ENCODE assay signal across 26 mouse cellular contexts in the genomic region with DNA sequence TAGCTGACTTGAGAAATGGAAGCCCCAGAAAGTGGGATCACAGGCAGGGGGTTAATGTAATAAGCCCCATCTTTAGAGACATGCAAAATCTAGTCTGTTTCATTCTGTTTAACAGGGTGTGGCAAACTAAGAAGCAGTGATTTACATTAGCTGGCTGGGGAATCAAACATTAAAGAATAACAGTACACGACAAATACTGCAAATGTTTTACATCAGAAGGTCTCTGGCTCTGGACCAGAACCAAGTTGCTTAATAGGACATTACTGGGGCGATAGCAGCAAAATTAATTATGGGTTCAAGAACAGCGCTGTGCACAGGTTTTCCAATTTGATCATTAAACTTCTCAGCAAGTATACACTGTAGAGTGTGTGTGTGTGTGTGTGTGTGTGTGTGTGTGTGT.
"Had no signal": no experiment of that assay in that cellular context is flagged by ENCODE, and none has a peak within 500 bp of the region (broad histone marks: within the 10 kb centered on the region; RNA-seq: fewer than 3 reads in every experiment).

No protein-coding gene starts in this region.

- H3K4me3 ChIP-seq: gastrocnemius, adult 2 months; heart, embryonic 10.5 days; heart, embryonic 12.5 days; hindbrain, embryonic 10.5 days; hindbrain, embryonic 12.5 days; intestine, embryonic 15.5 days; kidney, embryonic 15.5 days; layer of hippocampus, adult 2 months; left cerebral cortex, adult 2 months; limb, embryonic 10.5 days; limb, embryonic 12.5 days had no signal

- ATAC-seq: hindbrain, embryonic 16.5 days; inflammation-experienced regulatory T-cells, adult 6 months; intestine, embryonic 15.5 days; intestine, postnatal 0 days had no signal

- H3K36me3 ChIP-seq: heart, embryonic 10.5 days; heart, embryonic 12.5 days; hindbrain, embryonic 10.5 days; hindbrain, embryonic 12.5 days; intestine, embryonic 15.5 days; kidney, embryonic 15.5 days; limb, embryonic 10.5 days; limb, embryonic 12.5 days had no signal

- H3K4me1 ChIP-seq: heart, embryonic 10.5 days; hindbrain, embryonic 10.5 days; hindbrain, embryonic 12.5 days; intestine, embryonic 15.5 days; kidney, embryonic 15.5 days had no signal

- H3K9ac ChIP-seq: heart, embryonic 12.5 days; hindbrain, embryonic 12.5 days; hindbrain, embryonic 14.5 days; intestine, embryonic 15.5 days; kidney, embryonic 15.5 days; limb, embryonic 12.5 days had no signal

- H3K27me3 ChIP-seq: hindbrain, embryonic 12.5 days; intestine, embryonic 15.5 days; kidney, embryonic 15.5 days; limb, embryonic 12.5 days had no signal

- DNase-seq: gastrocnemius, adult 2 months; gastrocnemius, postnatal 10 days; gastrocnemius, postnatal 25 days; heart, adult 18-20 months; heart, postnatal 10 days; heart, postnatal 4 days; kidney, adult 2 months; kidney, adult 9 months; kidney, postnatal 10 days; kidney, postnatal 25 days; liver had no signal

- H3K9me3 ChIP-seq: heart, embryonic 12.5 days; hindbrain, embryonic 12.5 days; intestine, embryonic 15.5 days; kidney, embryonic 15.5 days; limb, embryonic 10.5 days had no signal

- H3K27ac ChIP-seq: gastrocnemius, adult 2 months; heart, embryonic 10.5 days; hindbrain, embryonic 10.5 days; hindbrain, embryonic 12.5 days; hindbrain, embryonic 14.5 days; intestine, embryonic 15.5 days; kidney, embryonic 15.5 days; layer of hippocampus, adult 2 months; left cerebral cortex, adult 2 months; limb, embryonic 10.5 days; limb, embryonic 12.5 days had no signal

- H3K4me2 ChIP-seq: heart, embryonic 12.5 days; hindbrain, embryonic 12.5 days; hindbrain, embryonic 14.5 days; intestine, embryonic 15.5 days; kidney, embryonic 15.5 days; limb, embryonic 12.5 days; liver, embryonic 11.5 days had no signal
